Mouse (Mus musculus) cerebellum, adult 2 months (tissue): ENCODE results near the gene Gm45521. TPM values are rescaled to one million over a fixed set of nuclear protein-coding genes. Genes with fewer than 3 reads are reported as not detected.

Source experiments
- DNase-seq, 2 experiments: peaks; one replicate each; pipeline ENCODE4 v3.0.0; 2021
- H3K27ac ChIP-seq: fragments of 200-500 bp; 2 replicates; pipeline ENCODE4 v1.5.1; 2012; ENCODE audit warnings: low read length, control low read depth, inconsistent platforms; ENCODE audit not compliant: insufficient read depth
- H3K27me3 ChIP-seq: fragments of 200-500 bp; 2 replicates; pipeline ENCODE4 v1.6.1; 2012; ENCODE audit warnings: inconsistent platforms, mild to moderate bottlenecking, low read length, moderate library complexity; ENCODE audit not compliant: control insufficient read depth, insufficient read depth
- H3K4me1 ChIP-seq: fragments of 200-500 bp; 2 replicates; pipeline ENCODE4 v1.6.1; 2011; ENCODE audit warnings: low read length; ENCODE audit not compliant: control insufficient read depth, insufficient read depth
- H3K4me3 ChIP-seq: fragments of 200-500 bp; replicated peaks from 2 replicates; pipeline ENCODE3; 2011; ENCODE audit warnings: mild to moderate bottlenecking, low read depth, low read length, control low read depth; ENCODE audit not compliant: insufficient read depth
- CTCF ChIP-seq: fragments of 200-500 bp; IDR thresholded peaks from 2 replicates; pipeline ENCODE4 v1.5.1; 2011; ENCODE audit warnings: low read depth, mild to moderate bottlenecking, control low read depth, low read length, moderate library complexity, borderline replicate concordance; ENCODE audit not compliant: insufficient read depth
- POLR2A ChIP-seq: fragments of 200-500 bp; IDR thresholded peaks from 2 replicates; pipeline ENCODE4 v1.6.1; 2011; ENCODE audit warnings: low read length, control low read depth, borderline replicate concordance; ENCODE audit not compliant: insufficient read depth
- WGBS: fragments of 180-500 bp; shearing (Covaris S2); methylation state at CpG from one replicate; pipeline ENCODE4 v1.1.7; 2018; 5-methylcytosine and 5-hydroxymethylcytosine counted together
- polyA plus RNA-seq: library from polyadenylated mRNA; depleted of rRNA; stranded (reverse); fragments of >200 nt; gene quantifications from 2 replicates; pipeline ENCODE4 v1.2.3, GENCODE M21; 2012

Gene Gm45521
- polyA plus RNA-seq, 1 experiment = not detected

DNA sequence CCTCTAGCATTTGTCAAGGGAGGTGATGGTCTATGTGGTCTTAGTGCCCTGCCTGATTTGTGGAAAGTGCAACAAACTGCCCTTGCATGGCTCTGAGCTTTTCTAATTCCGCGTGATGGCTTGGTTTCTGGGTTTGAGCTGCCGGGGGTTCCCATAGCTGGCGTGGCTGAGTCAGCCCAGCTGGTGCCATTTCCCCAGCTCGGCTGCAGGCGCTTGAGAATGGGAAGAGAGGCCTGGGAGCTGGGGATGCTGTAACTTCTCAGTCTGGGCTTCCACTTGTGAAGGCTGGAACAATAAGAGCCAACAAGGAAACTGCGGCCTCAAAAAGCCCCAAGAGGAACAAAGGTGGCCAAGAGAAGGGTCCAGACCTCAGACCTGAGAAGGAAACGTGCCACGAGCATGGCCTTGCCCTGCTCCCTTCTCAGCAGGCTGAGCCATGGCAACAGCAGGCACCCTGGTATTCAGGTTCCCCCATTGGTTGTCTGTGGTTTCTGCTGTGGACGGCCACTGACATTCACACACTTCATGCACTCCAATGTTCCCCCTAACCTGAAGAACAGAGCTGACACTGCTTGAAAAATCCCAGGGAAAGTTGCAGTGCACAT, 14.9 kb downstream of the Gm45521 start:
- no peaks in the 10 kb centered on the region for H3K27me3 ChIP-seq
- WGBS = 44% methylated on average over 10 of the region's 10 CpGs
- no peak overlapping the region for H3K27ac ChIP-seq
- no peak for TF ChIP-seq CTCF
- TF ChIP-seq POLR2A = no peak
- DNase-seq = no peak
- H3K4me1 ChIP-seq = no peaks in the 10 kb centered on the region
- no peak overlapping the region for H3K4me3 ChIP-seq

DNA sequence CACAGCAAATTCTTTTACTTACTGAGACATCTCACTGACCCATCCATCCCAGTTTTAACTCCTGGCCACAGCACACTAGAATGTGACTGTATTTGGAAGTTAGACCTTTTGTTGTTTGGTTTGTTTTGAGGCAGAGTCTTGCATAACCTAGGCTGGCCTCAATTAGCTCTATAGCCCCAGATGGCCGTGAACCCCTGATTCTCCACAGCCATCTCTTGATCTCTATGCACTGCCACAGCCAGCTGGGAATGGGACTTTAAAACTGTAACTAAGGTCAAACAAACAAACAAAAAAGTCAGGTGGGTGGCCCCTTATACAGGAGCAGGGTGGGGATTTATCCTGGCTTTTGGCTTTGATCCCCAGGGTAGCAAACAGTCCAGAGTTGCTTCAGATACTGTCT, 17.6 kb downstream of the Gm45521 start:
- WGBS = 89% methylated on average over 1 of the region's 1 CpGs

DNA sequence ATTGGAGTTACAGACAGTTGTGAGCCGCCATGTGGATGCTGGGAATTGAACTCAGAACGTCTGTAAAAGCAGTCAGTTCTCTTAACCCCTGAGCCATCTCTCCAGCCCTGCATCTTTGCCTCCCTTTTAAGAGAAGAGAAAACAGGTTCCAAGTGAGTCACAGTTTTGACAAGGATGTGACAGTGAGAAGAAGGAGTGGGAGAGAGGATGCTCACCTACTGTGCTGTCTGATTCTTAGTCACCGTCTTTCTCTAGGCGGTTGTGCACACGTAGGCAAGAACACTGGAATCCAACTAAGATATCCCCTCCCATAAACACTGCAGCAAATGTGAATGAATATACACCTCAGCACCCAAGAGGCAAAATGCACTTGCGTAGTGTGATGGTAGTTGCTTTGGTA, 18.1 kb downstream of the Gm45521 start:
- no peak overlapping the region for H3K4me3 ChIP-seq
- no peaks in the 10 kb centered on the region for H3K4me1 ChIP-seq
- no peak for DNase-seq
- no peaks in the 10 kb centered on the region for H3K27me3 ChIP-seq
- TF ChIP-seq CTCF (no peak), POLR2A (no peak)
- 83% methylated on average over 6 of the region's 6 CpGs for WGBS
- no peak overlapping the region for H3K27ac ChIP-seq

More for the DNA sequence above, 17.6 kb downstream of the Gm45521 start:
- TF ChIP-seq CTCF = no peak
- TF ChIP-seq POLR2A = no peak
- Histone ChIP-seq H3K27me3 (no peaks in the 10 kb centered on the region), H3K27ac (no peak overlapping the region), H3K4me3 (no peak overlapping the region), H3K4me1 (no peaks in the 10 kb centered on the region)
- no peak for DNase-seq

DNA sequence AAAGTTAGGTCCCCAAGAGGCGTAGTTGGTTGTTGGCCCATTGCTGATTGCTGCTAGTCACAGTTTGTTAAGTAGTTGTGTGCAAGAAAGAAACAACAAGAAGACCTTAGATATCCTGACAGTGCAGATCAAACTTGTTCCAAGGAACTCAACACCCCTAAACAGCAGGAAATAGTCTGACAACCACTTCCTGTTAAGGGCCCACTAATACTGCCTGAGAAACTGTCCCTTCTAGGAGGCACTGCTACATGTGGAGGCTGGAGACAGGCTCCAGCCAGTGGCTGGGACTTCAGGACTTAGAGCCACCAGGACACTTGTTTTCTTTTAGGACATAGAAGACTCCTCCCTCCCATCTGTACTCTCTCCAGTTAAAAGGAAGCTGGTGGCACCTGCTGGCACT, 20.4 kb downstream of the Gm45521 start:
- Histone ChIP-seq H3K4me1 (no peaks in the 10 kb centered on the region), H3K4me3 (no peak overlapping the region), H3K27me3 (no peaks in the 10 kb centered on the region), H3K27ac (no peak overlapping the region)
- 100% methylated on average over 1 of the region's 1 CpGs for WGBS
- no peak for TF ChIP-seq CTCF
- no peak for TF ChIP-seq POLR2A
- no peak for DNase-seq

DNA sequence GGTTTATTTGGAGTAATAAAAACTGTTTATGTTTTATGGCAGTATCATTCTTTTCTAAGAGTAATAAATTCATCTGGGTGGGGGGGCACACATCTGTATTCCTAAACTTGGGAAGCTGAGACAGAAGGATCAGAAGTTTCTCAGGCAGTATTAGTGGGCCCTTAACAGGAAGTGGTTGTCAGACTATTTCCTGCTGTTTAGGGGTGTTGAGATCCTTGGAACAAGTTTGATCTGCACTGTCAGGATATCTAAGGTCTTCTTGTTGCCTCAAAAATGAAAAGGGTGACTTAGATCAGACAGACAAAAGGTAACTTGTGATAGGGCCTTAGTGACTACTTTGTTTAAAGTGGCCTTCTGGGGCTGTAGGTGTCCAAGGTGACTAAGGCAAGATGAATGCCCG, 21.1 kb downstream of the Gm45521 start:
- TF ChIP-seq CTCF = no peak
- TF ChIP-seq POLR2A = no peak
- DNase-seq = no peak
- WGBS = 85% methylated on average over 1 of the region's 1 CpGs
- Histone ChIP-seq H3K27ac (no peak overlapping the region), H3K27me3 (no peaks in the 10 kb centered on the region), H3K4me3 (no peak overlapping the region), H3K4me1 (no peaks in the 10 kb centered on the region)

DNA sequence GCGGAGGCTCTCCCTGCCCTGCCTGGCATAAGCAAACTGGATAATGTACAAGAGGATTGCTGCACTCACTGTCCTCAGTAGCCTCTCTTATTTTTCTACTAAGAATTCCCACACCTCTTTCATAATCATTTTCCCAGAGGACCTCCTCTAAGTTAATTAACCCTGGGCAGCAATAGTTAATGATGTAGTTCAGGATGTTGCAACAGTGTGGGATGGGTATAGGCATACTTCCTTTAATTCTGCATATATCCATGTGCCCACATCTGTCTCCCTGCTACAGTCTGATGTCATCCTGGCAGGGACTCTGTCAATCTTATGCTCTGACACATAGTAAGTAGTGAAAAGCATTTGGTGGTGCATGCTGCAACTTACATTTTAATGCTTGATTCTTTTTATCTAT, 24.1 kb downstream of the Gm45521 start:
- no peak for TF ChIP-seq CTCF
- WGBS = 95% methylated on average over 1 of the region's 1 CpGs
- no peak for DNase-seq
- no peaks in the 10 kb centered on the region for H3K4me1 ChIP-seq
- H3K27ac ChIP-seq = no peak overlapping the region
- no peaks in the 10 kb centered on the region for H3K27me3 ChIP-seq
- H3K4me3 ChIP-seq = no peak overlapping the region

DNA sequence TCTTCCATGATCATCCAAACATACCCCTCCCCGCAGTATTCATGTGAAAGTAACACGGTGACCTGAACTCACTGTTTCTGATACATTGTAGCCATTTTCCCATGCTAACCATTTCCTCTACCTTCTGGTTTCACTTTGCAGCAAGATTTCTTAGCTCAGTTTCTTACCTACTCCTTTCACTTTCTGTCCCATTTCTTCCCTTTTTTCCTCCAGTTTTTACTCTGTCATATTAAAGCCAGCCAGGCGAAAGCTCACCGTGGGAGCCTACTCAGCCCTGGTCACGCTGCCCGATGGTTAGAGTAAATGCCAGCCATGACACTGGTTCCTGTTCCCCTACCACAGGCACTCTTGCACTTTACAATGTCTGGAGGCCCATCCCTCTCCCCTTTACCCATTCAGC, 29.8 kb downstream of the Gm45521 start:
- WGBS = 89% methylated on average over 6 of the region's 6 CpGs
- TF ChIP-seq POLR2A (no peak), CTCF (no peak)
- Histone ChIP-seq H3K4me1 (no peaks in the 10 kb centered on the region), H3K4me3 (no peak overlapping the region), H3K27me3 (no peaks in the 10 kb centered on the region), H3K27ac (no peak overlapping the region)
- DNase-seq = no peak

DNA sequence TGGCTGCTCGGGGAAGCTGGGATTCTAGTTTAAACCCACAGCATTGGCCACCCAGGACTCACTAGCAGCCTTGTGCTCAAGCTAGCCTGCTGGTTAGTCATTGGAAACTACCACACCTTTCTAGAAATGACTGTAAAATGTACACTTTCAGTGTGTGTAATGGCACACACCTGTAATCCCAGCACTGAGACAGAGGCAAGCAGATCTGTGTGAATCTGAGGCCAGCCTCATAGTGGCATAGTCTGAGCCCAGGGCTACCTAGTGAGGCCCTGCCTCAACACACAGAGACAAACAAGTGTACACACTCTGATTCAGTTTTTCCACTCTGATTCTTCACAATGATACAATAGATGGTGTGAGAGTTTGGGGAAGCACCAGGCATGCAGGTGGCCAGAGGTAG, 32.3 kb downstream of the Gm45521 start:
- Histone ChIP-seq H3K4me3 (no peak overlapping the region), H3K4me1 (no peaks in the 10 kb centered on the region), H3K27me3 (no peaks in the 10 kb centered on the region), H3K27ac (no peak overlapping the region)
- WGBS = 63% methylated on average over 1 of the region's 1 CpGs
- no peak for DNase-seq
- TF ChIP-seq CTCF = no peak
- TF ChIP-seq POLR2A = no peak

DNA sequence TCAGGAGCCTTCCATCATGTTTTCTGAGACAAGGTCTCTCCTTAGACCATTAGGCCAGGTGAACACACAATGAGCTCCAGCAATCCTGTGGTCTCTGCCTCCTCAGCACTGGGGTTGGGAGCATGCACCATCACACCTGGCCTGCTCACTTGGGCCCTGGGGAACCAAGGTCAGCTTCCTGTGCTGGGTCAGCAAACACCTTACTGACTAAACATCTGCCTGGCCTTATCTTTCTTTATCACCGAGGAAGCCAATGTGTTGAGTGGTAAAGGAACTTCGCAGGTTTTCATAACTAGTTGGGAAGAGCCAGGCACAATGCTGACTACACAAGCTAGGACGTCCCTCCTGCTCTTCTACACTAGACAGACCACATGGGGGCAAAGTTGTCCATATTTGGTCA, 32.9 kb downstream of the Gm45521 start:
- no peak for DNase-seq
- WGBS = 81% methylated on average over 3 of the region's 3 CpGs
- TF ChIP-seq POLR2A (no peak), CTCF (no peak)
- Histone ChIP-seq H3K27ac (no peak overlapping the region), H3K4me1 (no peaks in the 10 kb centered on the region), H3K4me3 (no peak overlapping the region), H3K27me3 (no peaks in the 10 kb centered on the region)
